Mouse (Mus musculus) heart, postnatal 0 days (tissue): Measurements from ENCODE around the gene Bbs9. TPM values are rescaled to one million over a fixed set of nuclear protein-coding genes. Genes with fewer than 3 reads are reported as not detected.
A peak's percentile ranks its signal among the peaks of the same experiment; 100 is the strongest.

Experiments used
- ATAC-seq: fragments of 200-750 bp; cut with Nextera tagmentation; 2 replicates; pipeline ENCODE4 v1.8.0; 2017; ENCODE audit warnings: low read depth, moderate number of reproducible peaks, moderate library complexity; ENCODE audit not compliant: insufficient read depth
- DNase-seq: peaks from one replicate; pipeline ENCODE4 v3.0.0-alpha.2; 2016; ENCODE audit warnings: low spot score
- H3K27ac ChIP-seq: fragments of 300-500 bp; sonication (generic); 2 replicates; pipeline ENCODE4 v1.5.1; 2014; ENCODE audit warnings: low read depth, mild to moderate bottlenecking
- H3K27me3 ChIP-seq: fragments of 300-500 bp; sonication (generic); 2 replicates; pipeline ENCODE4 v1.6.1; 2014; ENCODE audit warnings: low read length, mixed read lengths; ENCODE audit not compliant: control insufficient read depth, insufficient read depth
- H3K36me3 ChIP-seq: fragments of 300-500 bp; sonication (generic); replicated peaks from 2 replicates; pipeline ENCODE4 v1.6.1; 2014; ENCODE audit warnings: low read length, mixed read lengths; ENCODE audit not compliant: control insufficient read depth, insufficient read depth
- H3K4me1 ChIP-seq: fragments of 300-500 bp; sonication (generic); 2 replicates; pipeline ENCODE4 v1.6.1; 2014; ENCODE audit warnings: antibody characterized with exemption; ENCODE audit not compliant: control insufficient read depth, insufficient read depth
- H3K4me2 ChIP-seq: fragments of 300-500 bp; sonication (generic); 2 replicates; pipeline ENCODE4 v1.6.1; 2014; ENCODE audit warnings: low read depth, mild to moderate bottlenecking, low read length, moderate library complexity
- H3K4me3 ChIP-seq: fragments of 300-500 bp; sonication (generic); 2 replicates; pipeline ENCODE4 v1.5.1; 2014; ENCODE audit warnings: low read depth, low read length
- H3K9ac ChIP-seq: fragments of 300-500 bp; sonication (generic); replicated peaks from 2 replicates; pipeline ENCODE4 v1.6.1; 2014; ENCODE audit warnings: low read depth, low read length, mixed read lengths
- H3K9me3 ChIP-seq: fragments of 300-500 bp; sonication (generic); replicated peaks from 2 replicates; pipeline ENCODE4 v1.6.1; 2016; ENCODE audit warnings: low read length; ENCODE audit not compliant: control insufficient read depth
- CTCF ChIP-seq: IDR thresholded peaks from 2 replicates; pipeline ENCODE4 v1.5.1; 2016; ENCODE audit warnings: antibody characterized with exemption, control low read depth, low read depth
- EP300 ChIP-seq: IDR thresholded peaks from 2 replicates; pipeline ENCODE4 v1.6.1; 2016; ENCODE audit warnings: antibody characterized with exemption, low read depth
- WGBS: fragments of 180-500 bp; shearing (Covaris S2); extraction: QIAGEN DNeasy Blood & Tissue Kit; methylation state at CpG from one replicate; pipeline ENCODE4 v1.1.7; 2014; 5-methylcytosine and 5-hydroxymethylcytosine counted together
- polyA plus RNA-seq: library from polyadenylated mRNA; unstranded; fragments of >200 nt; fragmentation: Nextera tagmentation; extraction: Ambion mirVana; gene quantifications from 2 replicates; pipeline ENCODE4 v1.2.1, GENCODE M21; 2015
- total RNA-seq: library from RNA; depleted of rRNA; stranded (reverse); fragments of >200 nt; gene quantifications from 2 replicates; pipeline ENCODE4 v1.2.3, GENCODE M21; 2014; ENCODE audit warnings: low replicate concordance

Gene Bbs9
- total and polyA plus RNA-seq, 2 experiments from 2014 or later, result 5.2 to 18.9 TPM

DNA sequence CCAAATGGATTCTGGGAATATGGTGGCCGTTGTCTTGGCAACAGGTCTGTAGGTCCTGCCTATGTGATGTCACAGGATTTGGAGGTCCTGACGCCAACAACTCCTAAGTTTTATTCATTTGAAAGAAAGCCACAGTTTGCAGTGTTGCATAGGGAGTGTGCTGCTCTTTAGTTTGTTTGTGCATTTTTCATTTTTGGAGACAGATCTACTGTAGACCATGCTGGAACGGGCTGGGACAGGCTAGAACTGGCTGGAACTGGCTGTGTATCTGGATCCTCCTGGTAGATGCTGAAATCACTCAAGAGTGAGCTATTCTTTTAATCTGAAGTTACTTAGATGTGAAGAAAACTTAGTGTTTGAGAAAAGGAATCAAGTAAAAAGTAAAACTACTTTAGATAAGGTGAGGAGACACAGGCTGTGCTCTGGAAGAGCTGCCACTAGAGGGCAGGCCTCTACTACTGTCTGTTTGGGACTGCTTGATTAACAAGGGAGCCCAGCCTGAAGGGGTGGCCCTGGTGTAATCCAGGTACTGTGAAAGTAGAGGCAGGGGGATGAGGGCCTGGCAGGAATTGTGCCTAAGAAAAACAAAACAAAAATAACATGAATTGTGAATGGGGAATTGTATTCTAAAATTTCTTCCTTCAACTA lies 43.0 kb downstream of the Bbs9 start:
- Histone ChIP-seq H3K9me3 (peaks cover 7% of the 10 kb centered on the region; the same call in 1 of the 2 replicates), H3K4me1 (no peaks in the 10 kb centered on the region), H3K36me3 (no peaks in the 10 kb centered on the region), H3K4me3 (no peak overlapping the region), H3K9ac (no peak overlapping the region), H3K27me3 (no peaks in the 10 kb centered on the region), H3K4me2 (no peak overlapping the region), H3K27ac (no peak overlapping the region)
- TF ChIP-seq CTCF (peak; percentile 74), EP300 (no peak)
- 94% methylated on average over 3 of the region's 3 CpGs for WGBS
- peak; percentile 51; the same call in 1 of the 2 replicates for ATAC-seq
- DNase-seq, result peak; percentile 47

DNA sequence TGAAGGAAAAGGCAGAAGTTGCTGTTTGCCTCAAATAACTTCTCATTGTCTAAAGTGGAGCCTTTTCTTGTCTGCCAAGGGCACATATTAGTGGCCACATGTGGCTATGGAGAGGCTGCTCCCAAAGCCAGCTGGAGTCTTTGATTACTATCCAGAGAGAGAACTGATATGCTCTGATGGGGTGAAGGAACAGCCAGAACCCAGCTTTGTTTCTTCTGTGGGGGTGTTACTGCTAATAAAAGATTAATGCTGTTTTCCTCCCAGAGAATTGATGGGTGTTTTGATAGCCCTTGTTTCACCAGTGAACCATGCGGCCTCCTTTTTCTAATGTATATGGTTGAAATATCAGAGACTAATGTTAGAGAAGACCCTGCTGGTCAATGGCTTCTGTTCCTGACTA lies 47.9 kb downstream of the Bbs9 start:
- no peaks in the 10 kb centered on the region for H3K36me3 ChIP-seq
- no peak for ATAC-seq
- no peak overlapping the region for H3K4me3 ChIP-seq
- no peak for DNase-seq
- 96% methylated on average over 1 of the region's 1 CpGs for WGBS
- no peaks in the 10 kb centered on the region for H3K27me3 ChIP-seq
- no peaks in the 10 kb centered on the region for H3K4me1 ChIP-seq
- peaks cover 7% of the 10 kb centered on the region; the same call in 1 of the 2 replicates for H3K9me3 ChIP-seq
- TF ChIP-seq EP300, result no peak
- TF ChIP-seq CTCF, result no peak
- H3K9ac ChIP-seq, result no peak overlapping the region
- no peak overlapping the region for H3K27ac ChIP-seq
- H3K4me2 ChIP-seq, result no peak overlapping the region

DNA sequence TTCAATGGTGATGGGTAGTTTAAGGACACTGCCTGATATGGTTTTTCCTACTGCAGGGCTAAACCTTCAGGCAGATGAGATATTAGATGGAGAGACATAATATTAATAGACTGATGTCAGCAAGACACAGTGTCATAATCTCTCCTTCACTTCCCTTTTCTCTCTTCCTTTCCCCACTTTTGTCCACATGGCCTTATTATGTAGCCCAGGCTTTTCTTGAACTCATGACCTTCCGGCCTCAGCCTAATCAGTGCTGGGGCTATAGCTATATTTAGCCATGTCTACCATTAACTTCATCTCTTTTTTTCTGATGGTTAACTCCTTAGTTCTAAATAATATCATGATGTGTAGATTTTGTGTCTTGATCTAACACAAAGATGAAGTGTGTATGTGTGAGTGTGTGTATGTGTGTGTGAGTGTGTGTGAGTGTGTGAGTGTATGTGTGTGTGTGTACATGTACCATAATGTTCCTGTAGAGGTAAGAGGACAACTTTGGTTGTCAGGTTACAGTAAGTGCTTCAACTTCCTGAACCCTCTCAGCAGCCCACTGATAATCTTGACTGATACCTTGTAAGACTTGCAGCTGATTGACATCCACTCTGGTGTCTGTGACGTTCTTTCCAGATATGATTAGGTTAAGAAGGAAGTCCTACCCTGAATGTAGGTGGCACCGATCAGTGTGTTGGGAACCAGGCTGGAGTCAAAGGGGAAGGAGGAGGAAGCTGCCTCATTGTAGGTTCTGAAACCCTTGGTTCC lies 55.4 kb downstream of the Bbs9 start:
- no peaks in the 10 kb centered on the region for H3K9me3 ChIP-seq
- ATAC-seq (no peak), DNase-seq (no peak)
- no peaks in the 10 kb centered on the region for H3K27me3 ChIP-seq
- H3K4me2 ChIP-seq, result no peak overlapping the region
- no peaks in the 10 kb centered on the region for H3K36me3 ChIP-seq
- no peaks in the 10 kb centered on the region for H3K4me1 ChIP-seq
- H3K4me3 ChIP-seq, result no peak overlapping the region
- no peak overlapping the region for H3K9ac ChIP-seq
- WGBS, result 55% methylated on average over 3 of the region's 3 CpGs
- no peak for TF ChIP-seq CTCF
- no peak for TF ChIP-seq EP300
- H3K27ac ChIP-seq, result no peak overlapping the region

DNA sequence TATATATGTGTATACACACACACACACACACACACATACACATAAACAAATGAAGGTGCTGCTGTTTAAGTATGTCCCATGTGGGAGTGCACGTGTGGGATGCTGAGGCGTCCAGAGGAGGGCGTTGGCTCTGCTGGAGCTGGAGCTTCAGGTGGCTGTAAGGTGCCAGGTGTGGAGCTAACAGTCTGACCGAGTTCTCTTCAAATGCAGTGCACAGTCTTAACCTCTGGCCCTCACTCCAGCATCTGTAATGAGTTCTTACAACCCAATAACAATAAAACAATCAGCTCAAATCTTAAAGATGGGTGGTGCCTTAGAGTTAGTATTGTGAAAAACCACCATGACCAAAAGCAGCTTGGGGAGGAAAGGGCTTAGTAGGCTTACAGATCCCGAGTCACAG lies 56.6 kb downstream of the Bbs9 start:
- no peak overlapping the region for H3K27ac ChIP-seq
- no peaks in the 10 kb centered on the region for H3K4me1 ChIP-seq
- WGBS, result 78% methylated on average over 5 of the region's 5 CpGs
- no peak for ATAC-seq
- DNase-seq, result no peak
- no peaks in the 10 kb centered on the region for H3K36me3 ChIP-seq
- no peak overlapping the region for H3K4me3 ChIP-seq
- no peak overlapping the region for H3K4me2 ChIP-seq
- H3K27me3 ChIP-seq, result no peaks in the 10 kb centered on the region
- no peak for TF ChIP-seq CTCF
- TF ChIP-seq EP300, result no peak
- no peaks in the 10 kb centered on the region for H3K9me3 ChIP-seq
- H3K9ac ChIP-seq, result no peak overlapping the region

DNA sequence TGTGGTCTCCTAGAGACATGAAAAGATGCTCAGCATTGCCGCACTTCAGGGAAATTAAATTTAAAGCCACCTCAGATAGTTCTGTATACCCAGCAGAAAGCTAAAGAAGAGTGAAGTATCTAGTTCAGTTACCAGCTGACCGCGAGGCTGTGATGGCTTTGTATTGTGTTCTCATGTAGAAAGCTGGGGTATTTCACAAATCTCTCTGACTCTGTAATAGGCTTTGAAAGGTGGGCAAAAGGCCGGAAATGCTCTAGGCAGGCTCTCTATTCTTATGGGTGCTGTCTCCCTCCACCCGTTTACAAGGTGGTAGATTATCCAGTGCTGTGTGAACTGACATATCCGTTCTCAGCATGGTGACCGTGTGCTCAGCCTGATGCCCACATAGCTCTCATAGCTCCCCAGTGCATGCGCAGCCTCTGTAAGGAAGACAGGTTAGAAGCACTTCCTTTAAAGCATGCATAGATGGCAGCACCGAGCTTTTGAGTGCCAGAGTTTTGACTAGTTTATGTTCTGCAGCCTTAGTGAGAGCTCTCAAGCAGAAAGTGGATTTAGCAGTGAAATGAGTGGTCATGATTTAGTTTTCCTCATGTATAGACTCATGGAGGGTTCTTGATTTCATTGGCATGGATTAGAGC lies 57.4 kb downstream of the Bbs9 start:
- peak; percentile 58 for ATAC-seq
- TF ChIP-seq CTCF (peak; percentile 65), EP300 (no peak)
- WGBS, result 45% methylated on average over 9 of the region's 9 CpGs

More for the DNA sequence above, 57.4 kb downstream of the Bbs9 start:
- DNase-seq, result peak; percentile 66
- H3K9me3 ChIP-seq, result no peaks in the 10 kb centered on the region
- no peaks in the 10 kb centered on the region for H3K36me3 ChIP-seq
- no peak overlapping the region for H3K27ac ChIP-seq
- H3K4me1 ChIP-seq, result no peaks in the 10 kb centered on the region
- no peaks in the 10 kb centered on the region for H3K27me3 ChIP-seq
- H3K4me2 ChIP-seq, result no peak overlapping the region
- H3K9ac ChIP-seq, result no peak overlapping the region
- H3K4me3 ChIP-seq, result no peak overlapping the region
